Mouse (Mus musculus) bone marrow macrophage, adult 2 months (primary cell): ENCODE data around the gene Ppp6r3.

Experiments used
- CTCF ChIP-seq: IDR thresholded peaks from 2 replicates; pipeline ENCODE4 v1.5.1; 2012; ENCODE audit warnings: low read depth, mild to moderate bottlenecking, low read length, moderate library complexity
- POLR2A ChIP-seq: IDR thresholded peaks from 2 replicates; pipeline ENCODE4 v1.6.1; 2012; ENCODE audit warnings: mild to moderate bottlenecking, low read depth, low read length, borderline replicate concordance

DNA sequence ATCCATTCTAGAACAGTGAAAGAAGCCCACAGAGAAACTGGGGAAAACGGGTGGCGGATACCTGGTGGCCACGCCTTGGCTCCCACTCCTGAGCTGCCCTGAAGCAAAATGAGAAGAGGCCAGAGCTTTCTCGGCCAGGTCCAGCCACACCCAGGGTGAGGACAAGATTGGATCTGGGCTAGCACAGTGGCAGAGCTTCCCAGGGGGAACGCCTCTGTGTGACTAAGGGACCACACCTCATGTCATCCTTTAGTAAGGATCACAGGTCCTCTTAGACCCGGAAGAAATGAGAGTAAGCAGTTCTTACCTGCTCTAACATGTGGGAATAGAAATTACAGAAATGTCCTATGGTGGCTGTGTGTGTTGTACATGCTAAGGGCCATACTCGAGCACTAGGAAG lies 49.6 kb upstream of the Ppp6r3 start:
- TF ChIP-seq CTCF (no peak), POLR2A (no peak)
